Mouse (Mus musculus): ENCODE results near the gene Shisal2a.

The Shisal2a gene

GRCm38 (mm10) chr4:108336765-108337164 lies 46.4 kb downstream of the Shisal2a start:
- DNase-seq: no peak

DNA sequence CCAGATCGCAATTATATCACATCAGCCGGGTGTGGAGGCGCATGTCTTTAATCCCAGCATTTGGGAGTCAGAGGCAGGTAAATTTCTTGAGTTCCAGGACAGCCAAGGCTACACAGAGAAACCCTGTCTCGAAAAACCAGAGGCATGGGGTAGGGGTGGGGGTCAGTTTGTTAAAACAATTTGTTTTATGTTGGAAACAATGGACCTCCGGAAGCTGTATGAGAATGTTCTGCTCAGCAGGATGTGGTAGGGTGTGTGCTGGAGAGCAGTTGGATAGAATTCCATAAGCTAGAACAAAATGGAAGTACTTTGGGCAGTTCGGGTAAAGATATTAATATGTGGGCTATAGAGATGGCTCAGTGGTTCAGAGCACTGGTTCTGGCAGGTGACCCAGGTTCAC lies 47.7 kb downstream of the Shisal2a start:
- no peak for DNase-seq

DNA sequence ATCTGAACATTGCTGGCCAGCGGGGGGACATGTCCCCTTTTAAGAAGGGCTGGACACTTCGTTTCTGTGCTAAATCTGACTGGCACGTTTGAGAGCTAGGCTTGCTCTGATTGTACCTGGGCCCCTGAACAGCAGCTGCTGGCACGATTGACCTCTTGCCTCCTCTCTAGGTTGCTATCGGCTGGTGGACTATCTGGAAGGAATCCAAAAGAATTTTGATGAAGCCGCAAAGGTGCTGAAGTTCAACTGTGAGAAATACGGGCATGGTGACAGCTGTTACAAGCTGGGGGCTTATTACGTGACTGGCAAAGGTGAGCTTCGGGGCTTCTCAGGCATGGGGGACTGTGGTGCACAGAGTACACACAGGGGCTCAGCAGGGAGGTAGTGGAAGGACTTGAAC lies 51.1 kb downstream of the Shisal2a start:
- no peak for DNase-seq

DNA sequence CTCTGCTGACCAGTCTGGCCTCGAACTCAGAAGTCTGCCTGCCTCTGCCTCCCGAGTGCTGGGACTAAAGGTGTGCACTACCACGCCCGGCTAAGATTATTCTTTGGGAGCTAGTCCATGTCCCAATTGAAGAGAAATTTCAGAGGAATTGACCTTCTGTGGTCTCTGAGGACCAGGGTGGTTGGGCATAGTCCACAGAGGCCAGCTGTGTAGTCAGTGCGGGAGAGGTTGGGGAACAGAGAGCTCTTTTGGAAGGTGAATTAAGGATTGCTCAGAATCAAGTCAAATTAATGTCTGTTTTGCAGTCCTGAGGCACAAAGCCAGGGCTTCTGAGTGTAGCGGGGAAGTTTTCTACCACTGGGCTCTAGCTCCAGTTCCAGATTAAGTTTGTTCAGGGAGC lies 53.3 kb downstream of the Shisal2a start:
- DNase-seq: no peak

DNA sequence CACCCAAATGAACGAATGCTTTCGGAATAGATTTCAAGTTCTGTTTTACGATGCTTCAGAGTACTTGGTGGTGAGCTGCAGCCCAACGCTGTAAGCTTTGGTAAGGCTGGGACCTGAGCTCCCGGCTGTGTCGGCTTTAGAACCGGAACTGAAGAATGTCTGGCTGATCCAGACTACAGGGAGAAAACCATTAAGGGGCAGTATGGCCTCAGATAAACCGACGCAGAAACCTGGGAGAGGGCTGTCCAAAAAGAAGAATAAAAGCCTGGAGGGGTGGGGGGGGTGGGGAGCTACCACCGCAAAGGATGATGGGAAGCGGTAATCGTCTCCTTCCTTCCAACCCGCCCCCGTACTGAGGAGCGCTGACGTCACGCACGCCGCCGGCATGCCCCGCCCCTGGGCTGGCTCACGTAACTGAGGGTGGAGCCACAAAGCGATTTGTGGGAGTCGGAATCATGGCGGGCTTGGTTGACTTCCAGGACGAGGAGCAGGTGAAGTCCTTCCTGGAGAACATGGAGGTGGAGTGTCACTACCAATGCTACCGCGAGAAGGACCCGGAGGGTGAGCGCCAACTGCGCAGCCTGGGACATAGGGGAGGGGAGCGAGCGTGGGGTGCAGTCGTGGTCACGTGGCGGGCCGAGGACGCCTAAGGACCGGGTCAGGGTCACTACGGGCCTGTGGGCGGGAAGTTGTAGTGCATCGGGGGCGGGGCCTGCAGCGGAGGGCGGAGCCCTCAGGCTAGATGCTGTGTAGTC lies 55.2 kb downstream of the Shisal2a start, which contains the start of gene Coa7:
Coa7 (plus strand) TSS at position 411 of the 755 bp plus-strand sequence.
- peak; percentile 97 to 98 for DNase-seq

- DNase-seq: peak in 1 of 2 experiments; percentile 50
Measured at GRCm38 (mm10) chr4:108327071-108327579, 56.0 kb downstream of the Shisal2a start.

GRCm38 (mm10) chr4:108323588-108323987 lies 59.6 kb downstream of the Shisal2a start:
- no peak for DNase-seq

GRCm38 (mm10) chr4:108320627-108321380 lies 62.3 kb downstream of the Shisal2a start:
- DNase-seq: no peak

DNA sequence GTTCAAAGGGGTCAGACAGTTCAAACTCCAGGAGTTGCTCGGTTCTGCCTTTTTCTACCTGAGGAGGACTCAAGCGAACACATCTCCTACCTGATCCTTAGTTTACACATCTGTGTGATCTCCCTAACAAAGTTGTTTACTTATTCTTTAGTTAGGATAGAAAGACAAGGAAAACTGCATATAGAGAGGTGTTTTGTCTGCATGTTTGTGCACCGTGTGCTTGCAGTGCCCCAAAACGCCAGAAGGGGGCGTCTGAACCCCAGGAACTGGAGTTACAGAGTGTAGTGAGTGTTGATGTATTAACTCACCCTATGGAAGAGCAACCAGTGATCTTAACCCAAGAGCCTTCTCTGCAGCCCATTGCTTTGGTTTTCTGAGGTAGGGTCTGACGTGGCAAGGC lies 63.4 kb downstream of the Shisal2a start:
- no peak for DNase-seq

GRCm38 (mm10) chr4:108318649-108319615 lies 64.2 kb downstream of the Shisal2a start:
- DNase-seq: no peak
